Mouse (Mus musculus): ENCODE results near the gene Dmbt1. TPM values are rescaled to one million over a fixed set of nuclear protein-coding genes. Genes with fewer than 3 reads are reported as not detected.
"Not testable (repeated sequence)": the region's sequence is repeated elsewhere in the genome, so short reads cannot be mapped to it uniquely, and the experiment has no call there.

Dmbt1 gene
- polyA plus RNA-seq, 1 experiment, result 0.94 TPM

GRCm38 (mm10) chr7:131009178-131009577 is 22.7 kb upstream of the Dmbt1 start:
- 82% methylated on average over 5 of the region's 5 CpGs for WGBS
- no peak for DNase-seq
- H3K4me3 ChIP-seq (ENCODE audit: control insufficient read depth, insufficient read depth, low read length), result no peak overlapping the region
- TF ChIP-seq POLR2A (IDR thresholded peaks at IDR 0.05; ENCODE audit: control insufficient read depth, extremely low read depth, insufficient read depth, low read length, poor library complexity) (no peak), CTCF (IDR thresholded peaks at IDR 0.05; ENCODE audit: borderline replicate concordance, control insufficient read depth, extremely low read depth, insufficient read depth, low read length, poor library complexity) (no peak)
- H3K4me1 ChIP-seq (replicated peaks; ENCODE audit: control insufficient read depth, insufficient read depth, low read length), result no peaks in the 10 kb centered on the region
- H3K36me3 ChIP-seq (ENCODE audit: control insufficient read depth, insufficient read depth, low read length), result no peaks in the 10 kb centered on the region
- H3K27ac ChIP-seq (ENCODE audit: control insufficient read depth, insufficient read depth, low read length), result no peak overlapping the region
- no peaks in the 10 kb centered on the region for H3K27me3 ChIP-seq (ENCODE audit: control insufficient read depth, insufficient read depth, low read length)

GRCm38 (mm10) chr7:131011901-131012300 is 20.0 kb upstream of the Dmbt1 start:
- Histone ChIP-seq H3K4me1 (replicated peaks; ENCODE audit: control insufficient read depth, insufficient read depth, low read length) (no peaks in the 10 kb centered on the region), H3K27me3 (ENCODE audit: control insufficient read depth, insufficient read depth, low read length) (no peaks in the 10 kb centered on the region), H3K36me3 (ENCODE audit: control insufficient read depth, insufficient read depth, low read length) (no peaks in the 10 kb centered on the region), H3K4me3 (ENCODE audit: control insufficient read depth, insufficient read depth, low read length) (no peak overlapping the region), H3K27ac (ENCODE audit: control insufficient read depth, insufficient read depth, low read length) (no peak overlapping the region)
- TF ChIP-seq POLR2A (IDR thresholded peaks at IDR 0.05; ENCODE audit: control insufficient read depth, extremely low read depth, insufficient read depth, low read length, poor library complexity) (no peak), CTCF (IDR thresholded peaks at IDR 0.05; ENCODE audit: borderline replicate concordance, control insufficient read depth, extremely low read depth, insufficient read depth, low read length, poor library complexity) (no peak)
- DNase-seq, result no peak
- WGBS, result 90% methylated on average over 1 of the region's 1 CpGs

GRCm38 (mm10) chr7:131019181-131019580 is 12.7 kb upstream of the Dmbt1 start:
- WGBS, result 92% methylated on average over 2 of the region's 2 CpGs
- TF ChIP-seq POLR2A (IDR thresholded peaks at IDR 0.05; ENCODE audit: control insufficient read depth, extremely low read depth, insufficient read depth, low read length, poor library complexity), result no peak
- TF ChIP-seq CTCF (IDR thresholded peaks at IDR 0.05; ENCODE audit: borderline replicate concordance, control insufficient read depth, extremely low read depth, insufficient read depth, low read length, poor library complexity), result no peak
- no peaks in the 10 kb centered on the region for H3K4me1 ChIP-seq (replicated peaks; ENCODE audit: control insufficient read depth, insufficient read depth, low read length)

GRCm38 (mm10) chr7:131024807-131025206 is 7.0 kb upstream of the Dmbt1 start:
- 20% methylated on average over 1 of the region's 1 CpGs for WGBS
- no peak overlapping the region for H3K27ac ChIP-seq (ENCODE audit: control insufficient read depth, insufficient read depth, low read length)
- H3K4me3 ChIP-seq (ENCODE audit: control insufficient read depth, insufficient read depth, low read length), result no peak overlapping the region
- DNase-seq, result no peak
- TF ChIP-seq CTCF (IDR thresholded peaks at IDR 0.05; ENCODE audit: borderline replicate concordance, control insufficient read depth, extremely low read depth, insufficient read depth, low read length, poor library complexity) (no peak), POLR2A (IDR thresholded peaks at IDR 0.05; ENCODE audit: control insufficient read depth, extremely low read depth, insufficient read depth, low read length, poor library complexity) (no peak)
- H3K4me1 ChIP-seq (replicated peaks; ENCODE audit: control insufficient read depth, insufficient read depth, low read length), result no peaks in the 10 kb centered on the region
- H3K36me3 ChIP-seq (ENCODE audit: control insufficient read depth, insufficient read depth, low read length), result no peaks in the 10 kb centered on the region
- no peaks in the 10 kb centered on the region for H3K27me3 ChIP-seq (ENCODE audit: control insufficient read depth, insufficient read depth, low read length)

More at GRCm38 (mm10) chr7:131019181-131019580, 12.7 kb upstream of the Dmbt1 start:
- Histone ChIP-seq H3K4me3 (ENCODE audit: control insufficient read depth, insufficient read depth, low read length) (no peak overlapping the region), H3K27ac (ENCODE audit: control insufficient read depth, insufficient read depth, low read length) (no peak overlapping the region), H3K27me3 (ENCODE audit: control insufficient read depth, insufficient read depth, low read length) (no peaks in the 10 kb centered on the region), H3K36me3 (ENCODE audit: control insufficient read depth, insufficient read depth, low read length) (no peaks in the 10 kb centered on the region)
- DNase-seq, result no peak

GRCm38 (mm10) chr7:131027557-131027956 is 4.3 kb upstream of the Dmbt1 start:
- no peaks in the 10 kb centered on the region for H3K4me1 ChIP-seq (replicated peaks; ENCODE audit: control insufficient read depth, insufficient read depth, low read length)
- no peak overlapping the region for H3K27ac ChIP-seq (ENCODE audit: control insufficient read depth, insufficient read depth, low read length)
- no peak overlapping the region for H3K4me3 ChIP-seq (ENCODE audit: control insufficient read depth, insufficient read depth, low read length)
- H3K36me3 ChIP-seq (ENCODE audit: control insufficient read depth, insufficient read depth, low read length), result no peaks in the 10 kb centered on the region
- no peaks in the 10 kb centered on the region for H3K27me3 ChIP-seq (ENCODE audit: control insufficient read depth, insufficient read depth, low read length)
- TF ChIP-seq POLR2A (IDR thresholded peaks at IDR 0.05; ENCODE audit: control insufficient read depth, extremely low read depth, insufficient read depth, low read length, poor library complexity) (no peak), CTCF (IDR thresholded peaks at IDR 0.05; ENCODE audit: borderline replicate concordance, control insufficient read depth, extremely low read depth, insufficient read depth, low read length, poor library complexity) (no peak)
- 100% methylated on average over 1 of the region's 1 CpGs for WGBS
- no peak for DNase-seq

GRCm38 (mm10) chr7:131036396-131036795 is 4.5 kb downstream of the Dmbt1 start:
- no peak for TF ChIP-seq POLR2A (IDR thresholded peaks at IDR 0.05; ENCODE audit: control insufficient read depth, extremely low read depth, insufficient read depth, low read length, poor library complexity)
- no peak for TF ChIP-seq CTCF (IDR thresholded peaks at IDR 0.05; ENCODE audit: borderline replicate concordance, control insufficient read depth, extremely low read depth, insufficient read depth, low read length, poor library complexity)
- no peak overlapping the region for H3K27ac ChIP-seq (ENCODE audit: control insufficient read depth, insufficient read depth, low read length)
- DNase-seq, result peak; percentile 20
- H3K36me3 ChIP-seq (ENCODE audit: control insufficient read depth, insufficient read depth, low read length), result no peaks in the 10 kb centered on the region
- 0 out of 2 replicates have a peak, but pooled peaks cover 2% of the 10 kb centered on the region for H3K4me1 ChIP-seq (replicated peaks; ENCODE audit: control insufficient read depth, insufficient read depth, low read length)
- 55% methylated on average over 3 of the region's 3 CpGs for WGBS
- H3K4me3 ChIP-seq (ENCODE audit: control insufficient read depth, insufficient read depth, low read length), result no peak overlapping the region
- no peaks in the 10 kb centered on the region for H3K27me3 ChIP-seq (ENCODE audit: control insufficient read depth, insufficient read depth, low read length)

GRCm38 (mm10) chr7:131037083-131037482 is 5.2 kb downstream of the Dmbt1 start:
- TF ChIP-seq CTCF (IDR thresholded peaks at IDR 0.05; ENCODE audit: borderline replicate concordance, control insufficient read depth, extremely low read depth, insufficient read depth, low read length, poor library complexity), result no peak
- no peak for TF ChIP-seq POLR2A (IDR thresholded peaks at IDR 0.05; ENCODE audit: control insufficient read depth, extremely low read depth, insufficient read depth, low read length, poor library complexity)
- Histone ChIP-seq H3K36me3 (ENCODE audit: control insufficient read depth, insufficient read depth, low read length) (no peaks in the 10 kb centered on the region), H3K4me3 (ENCODE audit: control insufficient read depth, insufficient read depth, low read length) (no peak overlapping the region), H3K27ac (ENCODE audit: control insufficient read depth, insufficient read depth, low read length) (no peak overlapping the region), H3K4me1 (replicated peaks; ENCODE audit: control insufficient read depth, insufficient read depth, low read length) (0 out of 2 replicates have a peak, but pooled peaks cover 2% of the 10 kb centered on the region), H3K27me3 (ENCODE audit: control insufficient read depth, insufficient read depth, low read length) (no peaks in the 10 kb centered on the region)
- no peak for DNase-seq
- 90% methylated on average over 2 of the region's 2 CpGs for WGBS

GRCm38 (mm10) chr7:131040760-131041159 is 8.9 kb downstream of the Dmbt1 start:
- not testable (repeated sequence) for H3K27ac ChIP-seq (ENCODE audit: control insufficient read depth, insufficient read depth, low read length); DNase-seq; H3K4me1 ChIP-seq (replicated peaks; ENCODE audit: control insufficient read depth, insufficient read depth, low read length); H3K36me3 ChIP-seq (ENCODE audit: control insufficient read depth, insufficient read depth, low read length); H3K27me3 ChIP-seq (ENCODE audit: control insufficient read depth, insufficient read depth, low read length); H3K4me3 ChIP-seq (ENCODE audit: control insufficient read depth, insufficient read depth, low read length)
- 67% methylated on average over 8 of the region's 8 CpGs for WGBS

All from thymus, adult 2 months (tissue).